Mouse (Mus musculus) ES-Bruce4 (cell line): Measurements from ENCODE around the gene Akap8l. TPM values are rescaled to one million over a fixed set of nuclear protein-coding genes. Genes with fewer than 3 reads are reported as not detected.
A peak's percentile ranks its signal among the peaks of the same experiment; 100 is the strongest.

Source experiments
- H3K27ac ChIP-seq: 2 replicates; pipeline ENCODE4 v1.5.1; 2012; ENCODE audit warnings: low read length, inconsistent platforms; ENCODE audit not compliant: insufficient read depth
- H3K27me3 ChIP-seq: 2 replicates; pipeline ENCODE4 v1.6.1; 2012; ENCODE audit warnings: mild to moderate bottlenecking, low read length, inconsistent platforms; ENCODE audit not compliant: control insufficient read depth, poor library complexity, insufficient read depth, severe bottlenecking
- H3K36me3 ChIP-seq: 2 replicates; pipeline ENCODE4 v1.6.1; 2012; ENCODE audit warnings: inconsistent platforms, mild to moderate bottlenecking, low read length, moderate library complexity; ENCODE audit not compliant: control insufficient read depth, poor library complexity, insufficient read depth, severe bottlenecking
- H3K4me1 ChIP-seq: one replicate; pipeline ENCODE4 v1.8.1; 2011; ENCODE audit warnings: low read length; ENCODE audit not compliant: control insufficient read depth, insufficient read depth
- H3K4me3 ChIP-seq: 2 replicates; pipeline ENCODE4 v1.5.1; 2011; ENCODE audit warnings: low read depth, mild to moderate bottlenecking, low read length
- H3K9ac ChIP-seq: 2 replicates; pipeline ENCODE4 v1.6.1; 2012; ENCODE audit warnings: low read depth, mild to moderate bottlenecking, inconsistent platforms; ENCODE audit not compliant: poor library complexity, severe bottlenecking
- H3K9me3 ChIP-seq: replicated peaks from 2 replicates; pipeline ENCODE4 v1.6.1; 2012; ENCODE audit warnings: mild to moderate bottlenecking, low read length, inconsistent platforms; ENCODE audit not compliant: control insufficient read depth, poor library complexity, insufficient read depth, severe bottlenecking
- CTCF ChIP-seq: IDR thresholded peaks from one replicate; pipeline ENCODE4 v1.8.1; 2011; ENCODE audit warnings: low read depth, low read length
- EP300 ChIP-seq: IDR thresholded peaks from 2 replicates; pipeline ENCODE4 v1.6.1; 2011; ENCODE audit warnings: low read depth, low read length; ENCODE audit not compliant: insufficient read depth
- POLR2A ChIP-seq: IDR thresholded peaks from one replicate; pipeline ENCODE4 v1.8.1; 2011; ENCODE audit warnings: low read length; ENCODE audit not compliant: insufficient read depth
- polyA plus RNA-seq: library from polyadenylated mRNA; stranded (reverse); fragments of >200 nt; gene quantifications from 2 replicates; pipeline ENCODE4 v1.2.4, GENCODE M21; 2011; ENCODE audit warnings: low read depth; ENCODE audit not compliant: missing spikeins, insufficient read depth, insufficient read length

Akap8l gene
- polyA plus RNA-seq, 1 experiment, result 67.7 TPM

- Histone ChIP-seq H3K27ac (no peak overlapping the region), H3K9me3 (no peaks in the 10 kb centered on the region), H3K9ac (no peak overlapping the region), H3K4me3 (no peak overlapping the region), H3K4me1 (no peaks in the 10 kb centered on the region), H3K36me3 (peaks cover 87% of the 10 kb centered on the region), H3K27me3 (no peaks in the 10 kb centered on the region)
- TF ChIP-seq POLR2A, result no peak
- no peak for TF ChIP-seq CTCF
- TF ChIP-seq EP300, result no peak
Observed at GRCm38 (mm10) chr17:32313892-32314291, 36.5 kb downstream of the Akap8l start.

- Histone ChIP-seq H3K4me1 (no peaks in the 10 kb centered on the region), H3K4me3 (no peak overlapping the region), H3K27me3 (no peaks in the 10 kb centered on the region), H3K27ac (no peak overlapping the region), H3K9me3 (no peaks in the 10 kb centered on the region), H3K36me3 (peaks cover 98% of the 10 kb centered on the region), H3K9ac (no peak overlapping the region)
- TF ChIP-seq CTCF (no peak), POLR2A (no peak), EP300 (no peak)
Observed at GRCm38 (mm10) chr17:32312801-32313200, 37.6 kb downstream of the Akap8l start.

- peaks cover 98% of the 10 kb centered on the region for H3K36me3 ChIP-seq
- TF ChIP-seq POLR2A, result no peak
- TF ChIP-seq CTCF, result no peak
- TF ChIP-seq EP300, result no peak
Observed at GRCm38 (mm10) chr17:32307963-32308362, 42.4 kb downstream of the Akap8l start.

GRCm38 (mm10) chr17:32298125-32298524 lies 52.3 kb downstream of the Akap8l start:
- TF ChIP-seq CTCF, result peak; percentile 3
- no peak for TF ChIP-seq POLR2A
- TF ChIP-seq EP300, result no peak
- Histone ChIP-seq H3K27me3 (no peaks in the 10 kb centered on the region), H3K27ac (no peak overlapping the region), H3K36me3 (no peaks in the 10 kb centered on the region; the same call in 1 of the 2 replicates), H3K4me3 (no peak overlapping the region), H3K9ac (no peak overlapping the region), H3K9me3 (no peaks in the 10 kb centered on the region), H3K4me1 (peaks cover 2% of the 10 kb centered on the region)

More at GRCm38 (mm10) chr17:32307963-32308362, 42.4 kb downstream of the Akap8l start:
- H3K4me3 ChIP-seq, result no peak overlapping the region
- H3K9me3 ChIP-seq, result no peaks in the 10 kb centered on the region
- no peak overlapping the region for H3K27ac ChIP-seq
- no peak overlapping the region for H3K9ac ChIP-seq
- H3K27me3 ChIP-seq, result no peaks in the 10 kb centered on the region
- H3K4me1 ChIP-seq, result no peaks in the 10 kb centered on the region

- Histone ChIP-seq H3K9ac (0 out of 2 replicates have a peak overlapping the region, but pooled peaks have one; percentile 4), H3K36me3 (no peaks in the 10 kb centered on the region), H3K27me3 (no peaks in the 10 kb centered on the region), H3K4me1 (peaks cover 2% of the 10 kb centered on the region), H3K4me3 (no peak overlapping the region), H3K9me3 (no peaks in the 10 kb centered on the region), H3K27ac (peak overlapping the region; percentile 92)
- TF ChIP-seq EP300 (no peak), POLR2A (no peak), CTCF (no peak)
Observed at GRCm38 (mm10) chr17:32295901-32296300, 54.5 kb downstream of the Akap8l start.

GRCm38 (mm10) chr17:32295160-32295559 lies 55.2 kb downstream of the Akap8l start:
- Histone ChIP-seq H3K9ac (no peak overlapping the region), H3K4me1 (peaks cover 2% of the 10 kb centered on the region), H3K36me3 (no peaks in the 10 kb centered on the region), H3K27me3 (no peaks in the 10 kb centered on the region), H3K27ac (no peak overlapping the region), H3K4me3 (no peak overlapping the region), H3K9me3 (no peaks in the 10 kb centered on the region)
- TF ChIP-seq POLR2A, result no peak
- no peak for TF ChIP-seq CTCF
- TF ChIP-seq EP300, result no peak
